Mouse (Mus musculus) heart, embryonic 16.5 days (tissue): ENCODE data around the gene Tmub2. TPM values are rescaled to one million over a fixed set of nuclear protein-coding genes. Genes with fewer than 3 reads are reported as not detected.

ENCODE experiments used
- ATAC-seq: fragments of 200-750 bp; cut with Nextera tagmentation; replicated peaks from 2 replicates; pipeline ENCODE4 v1.8.0; 2017; ENCODE audit warnings: moderate number of reproducible peaks; ENCODE audit not compliant: insufficient read depth, low FRiP score; ENCODE audit errors: extremely low read depth
- H3K27ac ChIP-seq: fragments of 300-500 bp; sonication (generic); 2 replicates; pipeline ENCODE4 v1.5.1; 2014; ENCODE audit warnings: mild to moderate bottlenecking, low read length, control low read depth, moderate library complexity
- H3K27me3 ChIP-seq: fragments of 300-500 bp; sonication (generic); 2 replicates; pipeline ENCODE4 v1.6.1; 2014; ENCODE audit warnings: low read length, mixed read lengths; ENCODE audit not compliant: control insufficient read depth, insufficient read depth
- H3K36me3 ChIP-seq: fragments of 300-500 bp; sonication (generic); 2 replicates; pipeline ENCODE4 v1.6.1; 2014; ENCODE audit not compliant: control insufficient read depth, insufficient read depth
- H3K4me1 ChIP-seq: fragments of 300-500 bp; sonication (generic); 2 replicates; pipeline ENCODE4 v1.6.1; 2014; ENCODE audit warnings: low read length, mixed read lengths; ENCODE audit not compliant: control insufficient read depth, insufficient read depth
- H3K4me2 ChIP-seq: fragments of 300-500 bp; sonication (generic); 2 replicates; pipeline ENCODE4 v1.6.1; 2014; ENCODE audit warnings: low read depth, mild to moderate bottlenecking, control low read depth, low read length
- H3K4me3 ChIP-seq: fragments of 300-500 bp; sonication (generic); 2 replicates; pipeline ENCODE4 v1.5.1; 2014; ENCODE audit warnings: mild to moderate bottlenecking, control low read depth, low read length
- H3K9ac ChIP-seq: fragments of 300-500 bp; sonication (generic); 2 replicates; pipeline ENCODE4 v1.6.1; 2014; ENCODE audit warnings: low read length, control low read depth
- H3K9me3 ChIP-seq: fragments of 300-500 bp; sonication (generic); replicated peaks from 2 replicates; pipeline ENCODE4 v1.6.1; 2016; ENCODE audit warnings: low read length; ENCODE audit not compliant: control insufficient read depth
- WGBS: fragments of 180-500 bp; shearing (Covaris S2); extraction: QIAGEN DNeasy Blood & Tissue Kit; methylation state at CpG from one replicate; pipeline ENCODE4 v1.1.7; 2014; 5-methylcytosine and 5-hydroxymethylcytosine counted together
- polyA plus RNA-seq: library from polyadenylated mRNA; unstranded; fragments of >200 nt; fragmentation: Nextera tagmentation; extraction: Ambion mirVana; gene quantifications from 2 replicates; pipeline ENCODE4 v1.2.1, GENCODE M21; 2015

Gene Tmub2
- polyA plus RNA-seq: 42.6 and 44.9 TPM in 2 replicates

DNA sequence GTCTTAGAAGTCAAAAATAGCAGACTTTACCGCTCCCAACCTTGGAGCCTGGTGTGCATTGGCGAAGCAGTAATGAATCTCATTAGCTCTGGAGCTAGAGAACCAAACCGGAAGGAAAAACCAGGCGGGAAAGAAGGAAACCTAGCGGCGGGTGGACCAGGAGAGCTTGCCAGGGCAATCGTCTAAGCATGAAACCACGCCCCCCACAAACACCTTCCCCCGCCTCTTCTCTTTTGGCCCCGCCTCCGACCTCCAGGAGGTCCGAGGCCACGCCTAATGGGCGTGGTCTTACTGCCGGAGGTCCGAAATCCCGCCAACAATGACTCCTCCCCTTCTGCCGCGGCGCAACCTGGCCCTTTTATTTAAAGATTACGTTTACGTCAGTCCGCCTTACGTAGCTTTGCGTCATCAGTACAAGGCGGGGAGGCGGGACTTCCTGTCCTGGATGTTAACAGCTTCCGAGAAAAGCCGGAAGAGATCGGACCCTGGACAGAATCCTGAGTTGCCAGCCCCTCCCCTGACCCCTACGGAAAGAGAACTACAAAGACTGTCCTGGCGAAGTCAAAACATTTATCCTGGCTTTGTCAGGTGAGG lies at the start of gene Tmub2:
Gene Tmub2 (plus strand): TSS at position 431 of the 594 bp plus-strand sequence.
- Histone ChIP-seq H3K9ac (peak within 1 kb of the TSS; percentile 93), H3K4me2 (peak within 1 kb of the TSS; percentile 84), H3K9me3 (no peaks in the 10 kb centered on the region), H3K27me3 (no peaks in the 10 kb centered on the region), H3K4me3 (peak within 1 kb of the TSS; percentile 72), H3K27ac (peak within 1 kb of the TSS; percentile 85), H3K4me1 (peaks cover 16% of the 10 kb centered on the region), H3K36me3 (peaks cover 13% of the 10 kb centered on the region)
- WGBS: under 1% methylated on average over 32 of the region's 32 CpGs
- peak; percentile 94 for ATAC-seq

DNA sequence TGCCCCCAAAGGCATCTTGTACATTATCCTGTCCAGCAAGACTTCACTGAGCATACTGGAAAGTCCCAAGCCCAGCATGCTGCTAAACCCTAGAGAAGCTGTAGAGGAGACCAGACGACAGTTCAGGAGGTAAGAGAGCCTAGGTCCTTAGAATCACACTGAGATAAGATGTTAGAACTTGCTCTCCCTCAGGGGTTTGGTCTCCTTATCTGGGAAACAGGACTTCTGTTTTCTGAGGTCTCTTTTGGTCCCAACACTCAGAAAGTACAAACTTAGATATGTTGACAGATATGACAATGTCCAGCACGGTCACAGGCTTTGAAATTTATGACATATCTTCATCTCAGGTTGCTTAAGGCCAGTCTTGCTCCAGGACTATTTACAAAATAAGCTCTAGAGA lies 48.7 kb upstream of the Tmub2 start:
- H3K4me2 ChIP-seq: no peak overlapping the region
- 36% methylated on average over 2 of the region's 2 CpGs for WGBS
- H3K9me3 ChIP-seq: no peaks in the 10 kb centered on the region
- no peaks in the 10 kb centered on the region for H3K4me1 ChIP-seq
- no peak for ATAC-seq
- no peak overlapping the region for H3K9ac ChIP-seq
- no peak overlapping the region for H3K27ac ChIP-seq
- H3K27me3 ChIP-seq: no peaks in the 10 kb centered on the region
- no peaks in the 10 kb centered on the region for H3K36me3 ChIP-seq
- H3K4me3 ChIP-seq: no peak overlapping the region

DNA sequence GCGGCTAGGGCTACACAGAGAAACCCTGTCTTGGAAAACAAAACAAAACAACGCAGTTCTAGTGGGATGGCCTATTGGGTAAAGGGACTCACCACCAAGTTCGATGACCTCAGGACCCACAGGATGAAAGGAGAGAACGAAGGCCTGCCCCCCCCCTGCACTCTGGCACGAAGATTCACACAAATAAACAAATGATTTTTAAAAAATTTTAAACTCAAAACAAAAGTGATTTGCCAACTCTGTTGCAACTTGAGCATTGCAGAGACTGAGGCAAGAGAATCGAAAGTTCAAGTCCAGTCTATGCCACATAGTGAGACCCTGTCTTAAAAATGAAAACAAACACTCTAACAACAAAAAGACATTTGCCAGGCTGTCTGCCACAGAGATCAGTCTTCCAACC lies 44.1 kb upstream of the Tmub2 start:
- Histone ChIP-seq H3K9me3 (no peaks in the 10 kb centered on the region), H3K27me3 (no peaks in the 10 kb centered on the region), H3K4me1 (peaks cover 9% of the 10 kb centered on the region), H3K4me3 (no peak overlapping the region), H3K27ac (no peak overlapping the region), H3K9ac (no peak overlapping the region), H3K36me3 (no peaks in the 10 kb centered on the region), H3K4me2 (no peak overlapping the region)
- WGBS: 84% methylated on average over 6 of the region's 6 CpGs
- ATAC-seq: no peak

DNA sequence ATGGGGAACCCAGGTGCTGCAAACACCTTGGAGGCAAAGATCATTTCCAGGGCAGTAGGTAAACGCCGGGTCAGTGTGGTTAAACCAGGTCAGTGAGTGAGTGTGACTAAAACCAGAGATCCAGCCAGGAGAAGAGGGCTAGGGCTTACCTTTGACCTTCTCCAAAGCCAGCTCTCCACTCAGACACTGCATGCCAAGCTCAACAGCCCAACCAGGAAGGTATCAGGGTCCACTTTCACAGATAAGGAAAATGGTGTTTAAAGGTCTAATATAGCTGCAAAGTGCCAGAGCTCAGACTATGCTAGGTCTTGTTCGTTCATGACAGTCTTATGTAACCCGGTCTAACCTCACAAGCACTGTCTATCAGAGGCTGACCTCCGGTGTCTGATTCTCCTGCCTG lies 43.5 kb upstream of the Tmub2 start:
- Histone ChIP-seq H3K4me3 (no peak overlapping the region), H3K9ac (no peak overlapping the region), H3K4me1 (peaks cover 10% of the 10 kb centered on the region), H3K9me3 (no peaks in the 10 kb centered on the region), H3K27me3 (no peaks in the 10 kb centered on the region), H3K36me3 (no peaks in the 10 kb centered on the region), H3K4me2 (no peak overlapping the region), H3K27ac (no peak overlapping the region)
- whole genome bisulfite sequencing: 63% methylated on average over 5 of the region's 5 CpGs
- no peak for ATAC-seq

DNA sequence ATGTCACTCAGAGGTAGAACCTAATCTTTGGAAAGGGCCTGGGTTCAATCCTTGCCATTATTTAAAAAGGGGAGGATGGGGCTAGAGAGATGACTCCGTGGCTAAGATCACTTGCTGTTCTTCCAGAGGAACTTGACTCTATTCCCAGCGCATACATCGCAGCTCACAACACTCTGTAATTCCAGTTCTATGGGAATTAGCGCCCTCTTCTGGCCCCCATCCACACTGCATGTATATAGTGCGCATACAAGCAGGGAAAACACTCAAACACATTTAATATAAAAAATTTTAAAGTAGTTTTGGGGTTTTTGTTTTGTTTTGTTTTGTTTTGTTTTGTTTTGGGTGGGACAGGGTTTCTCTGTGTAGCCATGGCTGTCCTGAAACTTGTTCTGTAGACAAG lies 42.9 kb upstream of the Tmub2 start:
- Histone ChIP-seq H3K9me3 (no peaks in the 10 kb centered on the region), H3K4me3 (no peak overlapping the region), H3K4me1 (peaks cover 10% of the 10 kb centered on the region), H3K4me2 (no peak overlapping the region), H3K9ac (no peak overlapping the region), H3K27me3 (no peaks in the 10 kb centered on the region), H3K27ac (no peak overlapping the region), H3K36me3 (no peaks in the 10 kb centered on the region)
- no peak for ATAC-seq
- WGBS: 53% methylated on average over 5 of the region's 5 CpGs

DNA sequence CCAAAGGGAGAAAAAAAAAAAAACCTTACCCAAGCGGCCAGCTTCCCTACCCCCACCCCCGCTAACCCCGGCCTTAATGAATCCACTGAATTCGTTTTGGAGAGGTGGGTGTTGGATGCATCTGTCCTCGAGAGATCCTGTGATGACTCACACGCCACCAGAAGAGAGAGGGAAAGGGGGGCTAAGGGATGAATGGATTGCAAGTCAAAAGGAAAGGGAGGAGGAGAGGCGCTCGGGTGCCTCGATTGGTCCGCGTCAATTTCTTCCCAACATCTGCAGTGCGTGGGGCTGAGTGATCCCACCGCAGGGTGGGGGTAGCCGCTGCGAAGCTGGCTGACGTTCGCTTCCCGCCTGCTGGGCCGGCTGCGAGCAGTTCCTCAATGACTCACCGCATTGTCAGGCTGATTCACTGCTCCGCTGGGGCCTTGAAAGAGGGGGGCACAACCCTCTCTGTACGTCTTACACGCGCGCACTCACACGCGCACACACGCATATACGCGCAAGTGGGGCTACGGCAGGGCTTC lies 39.7 kb upstream of the Tmub2 start:
- H3K36me3 ChIP-seq: no peaks in the 10 kb centered on the region
- peak overlapping the region; percentile 80 for H3K4me2 ChIP-seq
- peaks cover 19% of the 10 kb centered on the region for H3K4me1 ChIP-seq
- peak; percentile 77 for ATAC-seq
- no peak overlapping the region for H3K27ac ChIP-seq
- H3K27me3 ChIP-seq: no peaks in the 10 kb centered on the region
- no peaks in the 10 kb centered on the region for H3K9me3 ChIP-seq
- H3K4me3 ChIP-seq: peak overlapping the region; percentile 50
- H3K9ac ChIP-seq: peak overlapping the region; percentile 72
- WGBS: 2% methylated on average over 32 of the region's 32 CpGs

DNA sequence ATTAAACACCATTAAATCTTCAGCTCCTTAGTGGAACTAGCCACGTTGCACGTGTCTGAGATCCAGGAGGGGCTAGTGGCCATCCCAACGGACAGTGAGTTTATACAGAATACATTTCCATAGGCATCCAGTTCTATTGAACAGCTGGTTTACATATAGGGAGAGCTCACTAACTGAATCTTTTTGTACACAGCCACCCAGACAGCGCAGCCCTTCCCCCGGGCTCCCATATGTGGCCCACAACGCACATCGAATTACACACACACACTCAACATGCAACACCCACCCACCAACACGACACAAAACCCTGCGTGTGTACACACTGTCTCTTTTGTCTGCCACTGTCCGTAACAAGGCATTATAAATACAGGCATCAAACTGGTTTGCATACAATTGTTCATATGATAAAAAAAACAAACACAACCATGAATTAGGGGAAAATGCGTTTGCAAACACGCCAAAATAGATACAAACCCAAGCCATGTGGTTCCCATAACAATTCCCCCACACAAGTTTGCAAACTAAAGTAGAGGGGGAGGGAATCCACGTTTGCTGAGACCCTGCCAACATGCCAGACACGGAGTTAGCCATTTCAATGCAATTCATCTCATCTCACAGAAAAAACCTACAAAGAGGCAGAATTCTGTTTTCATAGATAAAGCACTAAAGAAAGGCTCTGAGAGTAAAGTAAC lies 39.0 kb upstream of the Tmub2 start:
- WGBS: 57% methylated on average over 14 of the region's 14 CpGs
- Histone ChIP-seq H3K27me3 (no peaks in the 10 kb centered on the region), H3K36me3 (no peaks in the 10 kb centered on the region), H3K9me3 (no peaks in the 10 kb centered on the region), H3K4me3 (peak overlapping the region; percentile 50), H3K9ac (peak overlapping the region; percentile 72), H3K4me2 (peak overlapping the region; percentile 80), H3K27ac (no peak overlapping the region), H3K4me1 (peaks cover 19% of the 10 kb centered on the region)
- no peak for ATAC-seq

DNA sequence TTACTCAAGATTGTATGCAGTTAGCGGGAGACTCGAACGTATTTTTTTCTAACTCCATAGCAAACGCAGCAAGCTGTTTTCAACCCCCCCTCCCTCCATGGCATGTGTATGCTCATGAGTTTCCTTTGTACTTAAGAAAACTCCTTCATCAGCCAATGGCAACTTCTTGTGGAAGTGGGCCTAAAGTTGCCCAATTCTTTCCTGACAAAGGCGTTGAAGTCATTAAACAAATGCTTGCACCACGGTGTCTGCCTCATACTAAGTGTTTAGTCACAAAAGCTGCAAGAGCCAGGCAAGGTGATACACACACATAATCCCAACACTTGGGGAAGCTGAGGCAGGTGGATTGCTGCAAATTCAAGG lies 38.5 kb upstream of the Tmub2 start:
- H3K4me1 ChIP-seq: peaks cover 19% of the 10 kb centered on the region
- H3K4me2 ChIP-seq: no peak overlapping the region
- WGBS: 78% methylated on average over 6 of the region's 6 CpGs
- H3K4me3 ChIP-seq: no peak overlapping the region
- ATAC-seq: no peak
- H3K36me3 ChIP-seq: no peaks in the 10 kb centered on the region
- H3K9me3 ChIP-seq: no peaks in the 10 kb centered on the region
- no peak overlapping the region for H3K27ac ChIP-seq
- H3K27me3 ChIP-seq: no peaks in the 10 kb centered on the region
- H3K9ac ChIP-seq: no peak overlapping the region

DNA sequence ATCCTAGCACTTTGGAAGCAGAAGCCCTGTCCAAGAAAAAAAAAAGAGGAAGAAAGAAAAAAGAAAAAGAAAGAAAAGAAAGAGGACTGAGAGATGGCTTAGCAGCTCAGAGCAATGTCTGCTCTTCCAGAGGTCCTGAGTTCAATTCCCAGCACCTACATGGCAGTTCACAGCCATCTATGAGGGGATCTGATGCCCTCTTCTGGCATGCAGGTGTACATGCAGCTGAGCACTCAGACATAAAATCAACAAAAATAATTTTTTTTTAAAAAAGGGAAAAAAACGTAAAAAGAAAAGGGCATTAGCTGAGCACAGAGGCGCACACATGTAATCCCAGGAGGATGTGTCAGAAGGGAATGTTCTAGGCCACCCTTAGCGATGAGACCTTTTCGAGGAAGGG lies 37.9 kb upstream of the Tmub2 start:
- H3K4me2 ChIP-seq: no peak overlapping the region
- 86% methylated on average over 4 of the region's 4 CpGs for WGBS
- H3K27me3 ChIP-seq: no peaks in the 10 kb centered on the region
- no peak overlapping the region for H3K27ac ChIP-seq
- H3K4me3 ChIP-seq: no peak overlapping the region
- H3K4me1 ChIP-seq: peaks cover 19% of the 10 kb centered on the region
- H3K9me3 ChIP-seq: no peaks in the 10 kb centered on the region
- 0 out of 2 replicates have a peak, but pooled peaks cover 3% of the 10 kb centered on the region for H3K36me3 ChIP-seq
- no peak for ATAC-seq
- no peak overlapping the region for H3K9ac ChIP-seq
